In the genomic region with DNA sequence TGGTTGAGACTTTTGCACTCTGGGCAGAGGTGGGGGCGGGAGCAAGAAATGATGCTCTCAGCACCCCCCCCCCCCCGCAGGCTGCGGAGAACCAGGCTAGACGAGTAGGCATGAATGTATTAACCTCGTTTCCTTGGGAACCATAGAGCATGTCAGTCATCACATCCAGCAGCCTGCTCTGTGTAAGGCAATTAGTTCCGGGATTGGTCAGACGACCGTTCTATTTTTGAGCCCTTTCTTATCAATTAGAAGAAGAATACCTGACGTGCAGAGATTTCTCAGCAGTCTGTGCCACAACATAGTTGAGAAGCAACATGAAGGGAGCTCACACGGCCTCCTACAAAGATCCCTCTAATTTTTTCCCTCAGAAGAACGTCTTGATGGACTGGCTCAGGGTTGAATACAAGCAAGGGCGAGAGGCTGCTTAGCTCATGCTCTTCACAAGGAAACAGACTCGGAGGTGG, we compare ENCODE assay signal across 8 mouse cellular contexts. TPM values are rescaled to one million over a fixed set of nuclear protein-coding genes. Genes with fewer than 3 reads are reported as not detected.
DNase-seq lines count a peak whose midpoint lies in the region; ATAC-seq lines count a peak whose summit lies in the region.

No protein-coding gene starts in this region.

- peaks cover 15% of the 10 kb centered on the region; the same call in 1 of the 2 replicates for H3K4me1 ChIP-seq in heart, embryonic 12.5 days (replicated peaks)
- no peaks in the 10 kb centered on the region for H3K4me1 ChIP-seq in embryonic facial prominence, embryonic 11.5 days (ENCODE audit: control insufficient read depth, insufficient read depth, low read length)
- H3K4me1 ChIP-seq in hindbrain, embryonic 16.5 days (ENCODE audit: control insufficient read depth, insufficient read depth, low read depth, low read length), result peaks cover 12% of the 10 kb centered on the region
- peaks cover 14% of the 10 kb centered on the region for H3K4me1 ChIP-seq in midbrain, embryonic 15.5 days

- whole genome bisulfite sequencing in heart, embryonic 12.5 days, result 26% methylated on average over 13 of the region's 13 CpGs
- 44% methylated on average over 13 of the region's 13 CpGs for WGBS in embryonic facial prominence, embryonic 11.5 days
- 10% methylated on average over 13 of the region's 13 CpGs for WGBS in hindbrain, embryonic 16.5 days
- WGBS in midbrain, embryonic 15.5 days, result 11% methylated on average over 13 of the region's 13 CpGs

- peak; percentile 82 for ATAC-seq in heart, embryonic 12.5 days (ENCODE audit: insufficient number of reproducible peaks, low FRiP score)
- ATAC-seq in embryonic facial prominence, embryonic 11.5 days (replicated peaks; ENCODE audit: insufficient number of reproducible peaks, low FRiP score, low TSS enrichment, low read depth), result peak; percentile 80
- ATAC-seq in hindbrain, embryonic 16.5 days, result peak; percentile 94
- peak; percentile 97 for ATAC-seq in midbrain, embryonic 15.5 days (replicated peaks)

- H3K9me3 ChIP-seq in heart, embryonic 12.5 days (replicated peaks), result peaks cover 7% of the 10 kb centered on the region
- H3K9me3 ChIP-seq in embryonic facial prominence, embryonic 11.5 days (replicated peaks; ENCODE audit: control insufficient read depth, low read length), result no peaks in the 10 kb centered on the region
- no peaks in the 10 kb centered on the region for H3K9me3 ChIP-seq in hindbrain, embryonic 16.5 days (ENCODE audit: control insufficient read depth, low read length)
- no peaks in the 10 kb centered on the region for H3K9me3 ChIP-seq in midbrain, embryonic 15.5 days

- peak overlapping the region; percentile 76 for H3K27ac ChIP-seq in heart, embryonic 12.5 days (ENCODE audit: poor library complexity, severe bottlenecking)
- no peak overlapping the region for H3K27ac ChIP-seq in embryonic facial prominence, embryonic 11.5 days (replicated peaks; ENCODE audit: low read depth, low read length)
- peak overlapping the region; percentile 72 for H3K27ac ChIP-seq in hindbrain, embryonic 16.5 days (ENCODE audit: low read depth, low read length)
- peak overlapping the region; percentile 76 for H3K27ac ChIP-seq in midbrain, embryonic 15.5 days

- DNase-seq in heart, postnatal 14 days, result no peak
- DNase-seq in embryonic facial prominence, embryonic 11.5 days (ENCODE audit: low spot score), result peak; percentile 26
- DNase-seq in urinary bladder, postnatal 10 days (ENCODE audit: low spot score), result no peak
- no peak for DNase-seq in yolk sac, embryonic 10.5 days (ENCODE audit: low spot score)
- no peak for DNase-seq in adrenal gland, postnatal 25 days

- no peak overlapping the region for H3K9ac ChIP-seq in heart, embryonic 12.5 days
- no peak overlapping the region for H3K9ac ChIP-seq in embryonic facial prominence, embryonic 11.5 days (replicated peaks; ENCODE audit: low read length)
- H3K9ac ChIP-seq in hindbrain, embryonic 16.5 days (ENCODE audit: low read depth, low read length), result peak overlapping the region; percentile 47
- no peak overlapping the region; the same call in 1 of the 2 replicates for H3K9ac ChIP-seq in midbrain, embryonic 15.5 days

- H3K27me3 ChIP-seq in heart, embryonic 12.5 days (replicated peaks), result no peaks in the 10 kb centered on the region
- no peaks in the 10 kb centered on the region for H3K27me3 ChIP-seq in embryonic facial prominence, embryonic 11.5 days (ENCODE audit: control insufficient read depth, insufficient read depth, low read length)
- H3K27me3 ChIP-seq in hindbrain, embryonic 16.5 days (replicated peaks; ENCODE audit: control insufficient read depth, insufficient read depth, low read length), result no peaks in the 10 kb centered on the region
- H3K27me3 ChIP-seq in midbrain, embryonic 15.5 days (replicated peaks), result no peaks in the 10 kb centered on the region

- H3K4me2 ChIP-seq in heart, embryonic 12.5 days, result peak overlapping the region; percentile 68
- no peak overlapping the region for H3K4me2 ChIP-seq in embryonic facial prominence, embryonic 11.5 days (ENCODE audit: low read depth, low read length)
- H3K4me2 ChIP-seq in hindbrain, embryonic 16.5 days (ENCODE audit: low read length), result peak overlapping the region; percentile 58
- peak overlapping the region; percentile 41 for H3K4me2 ChIP-seq in midbrain, embryonic 15.5 days

- H3K4me3 ChIP-seq in heart, embryonic 12.5 days, result peak overlapping the region; percentile 35
- H3K4me3 ChIP-seq in embryonic facial prominence, embryonic 11.5 days (ENCODE audit: low read depth, low read length), result no peak overlapping the region
- H3K4me3 ChIP-seq in hindbrain, embryonic 16.5 days (ENCODE audit: low read length), result peak overlapping the region; percentile 26
- peak overlapping the region; percentile 26 for H3K4me3 ChIP-seq in midbrain, embryonic 15.5 days

- no peaks in the 10 kb centered on the region for H3K36me3 ChIP-seq in heart, embryonic 12.5 days
- H3K36me3 ChIP-seq in embryonic facial prominence, embryonic 11.5 days (replicated peaks; ENCODE audit: control insufficient read depth, insufficient read depth, low read depth, low read length), result no peaks in the 10 kb centered on the region
- H3K36me3 ChIP-seq in hindbrain, embryonic 16.5 days (ENCODE audit: control insufficient read depth, insufficient read depth, low read length), result no peaks in the 10 kb centered on the region
- H3K36me3 ChIP-seq in midbrain, embryonic 15.5 days (replicated peaks), result no peaks in the 10 kb centered on the region

- intact Hi-C loops in heart, postnatal 14 days (cut with DNase I), result no loop called here

RNA-seq across cellular contexts. Expression of a gene that starts 53.4 kb away (rescaled TPM):
- polyA plus RNA-seq in heart, embryonic 12.5 days (2016; fragmentation: Nextera tagmentation; extraction: Ambion mirVana), result 3.0 and 3.1 TPM in 2 replicates
- 1 to 10 TPM in 1 of 2 experiments, under 1 TPM in 1; 0.36 to 1.1 TPM for total RNA-seq in heart, postnatal 14 days (2021)
- 16.9 and 18.6 TPM in 2 replicates for polyA plus RNA-seq in embryonic facial prominence, embryonic 11.5 days (2014; fragmentation: Nextera tagmentation; extraction: Ambion mirVana)
- polyA plus RNA-seq in hindbrain, embryonic 16.5 days (2015; fragmentation: Nextera tagmentation; extraction: Ambion mirVana), result 10.9 and 12.5 TPM in 2 replicates
- 17.9 TPM in 2 replicates for polyA plus RNA-seq in midbrain, embryonic 15.5 days (2015; fragmentation: Nextera tagmentation; extraction: Ambion mirVana)
- 1.8 and 2.0 TPM in 2 replicates for total RNA-seq in adrenal gland, postnatal 25 days (2021)
